Mouse (Mus musculus) megakaryocyte, embryonic 14.5 days (primary cell): ENCODE measurements around the gene Iffo1.

Source experiments
- FLI1 ChIP-seq: IDR thresholded peaks from 2 replicates; pipeline ENCODE4 v1.6.1; 2012; ENCODE audit warnings: low read length, inconsistent platforms, mixed read lengths
- GATA1 ChIP-seq: IDR thresholded peaks from 3 replicates; pipeline ENCODE4 v1.6.1; 2012; ENCODE audit warnings: mixed read lengths, low read length, inconsistent platforms, borderline replicate concordance

DNA sequence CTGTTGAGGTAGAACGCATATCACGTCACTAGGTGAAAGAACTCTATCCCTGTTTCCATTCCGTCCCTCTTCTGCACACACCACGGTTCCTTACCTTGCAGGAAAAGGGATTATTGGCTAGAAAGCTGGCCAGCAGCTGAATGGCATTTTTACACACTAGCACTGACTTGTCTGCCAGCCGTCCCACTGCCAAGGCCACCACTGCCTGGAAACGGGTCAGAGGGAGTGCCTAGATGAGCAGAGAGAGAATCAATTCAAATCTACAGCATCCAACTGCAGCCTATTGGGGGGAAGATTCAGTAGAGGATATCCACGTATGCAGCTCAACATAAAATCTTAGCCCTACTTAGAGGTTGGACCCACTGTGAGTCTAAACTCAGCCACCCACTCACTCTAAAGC, 34.6 kb downstream of the Iffo1 start:
- TF ChIP-seq GATA1 = no peak
- TF ChIP-seq FLI1 = no peak
